Mouse (Mus musculus) hindbrain, embryonic 15.5 days (tissue): ENCODE data around the gene Eral1. TPM values are rescaled to one million over a fixed set of nuclear protein-coding genes. Genes with fewer than 3 reads are reported as not detected.

Source experiments
- ATAC-seq: fragments of 200-750 bp; cut with Nextera tagmentation; 2 replicates; pipeline ENCODE4 v1.8.0; 2017; ENCODE audit warnings: low read depth, moderate number of reproducible peaks, moderate TSS enrichment; ENCODE audit not compliant: low FRiP score
- H3K27ac ChIP-seq: fragments of 300-500 bp; sonication (generic); replicated peaks from 2 replicates; pipeline ENCODE4 v1.5.1; 2015; ENCODE audit warnings: mild to moderate bottlenecking, inconsistent platforms
- H3K27me3 ChIP-seq: fragments of 300-500 bp; sonication (generic); 2 replicates; pipeline ENCODE4 v1.6.1; 2015; ENCODE audit warnings: control low read depth, inconsistent platforms
- H3K36me3 ChIP-seq: fragments of 300-500 bp; sonication (generic); 2 replicates; pipeline ENCODE4 v1.6.1; 2015; ENCODE audit warnings: control low read depth, inconsistent platforms
- H3K4me1 ChIP-seq: fragments of 300-500 bp; sonication (generic); replicated peaks from 2 replicates; pipeline ENCODE4 v1.6.1; 2015; ENCODE audit warnings: control low read depth, inconsistent platforms
- H3K4me2 ChIP-seq: fragments of 300-500 bp; sonication (generic); 2 replicates; pipeline ENCODE4 v1.6.1; 2015; ENCODE audit warnings: moderate library complexity, mild to moderate bottlenecking, inconsistent platforms
- H3K4me3 ChIP-seq: fragments of 300-500 bp; sonication (generic); 2 replicates; pipeline ENCODE4 v1.5.1; 2015; ENCODE audit warnings: mild to moderate bottlenecking, inconsistent platforms
- H3K9ac ChIP-seq: fragments of 300-500 bp; sonication (generic); 2 replicates; pipeline ENCODE4 v1.6.1; 2015; ENCODE audit warnings: inconsistent platforms
- H3K9me3 ChIP-seq: fragments of 300-500 bp; sonication (generic); 2 replicates; pipeline ENCODE4 v1.6.1; 2016; ENCODE audit warnings: control low read depth, inconsistent platforms
- WGBS: fragments of 180-500 bp; shearing (Covaris S2); methylation state at CpG from one replicate; pipeline ENCODE4 v1.1.7; 2015; 5-methylcytosine and 5-hydroxymethylcytosine counted together
- polyA plus RNA-seq: library from polyadenylated mRNA; unstranded; fragments of >200 nt; fragmentation: Nextera tagmentation; extraction: Ambion mirVana; gene quantifications from 2 replicates; pipeline ENCODE4 v1.2.1, GENCODE M21; 2015

Gene Eral1
- 30.9 and 32.5 TPM in 2 replicates for polyA plus RNA-seq

DNA sequence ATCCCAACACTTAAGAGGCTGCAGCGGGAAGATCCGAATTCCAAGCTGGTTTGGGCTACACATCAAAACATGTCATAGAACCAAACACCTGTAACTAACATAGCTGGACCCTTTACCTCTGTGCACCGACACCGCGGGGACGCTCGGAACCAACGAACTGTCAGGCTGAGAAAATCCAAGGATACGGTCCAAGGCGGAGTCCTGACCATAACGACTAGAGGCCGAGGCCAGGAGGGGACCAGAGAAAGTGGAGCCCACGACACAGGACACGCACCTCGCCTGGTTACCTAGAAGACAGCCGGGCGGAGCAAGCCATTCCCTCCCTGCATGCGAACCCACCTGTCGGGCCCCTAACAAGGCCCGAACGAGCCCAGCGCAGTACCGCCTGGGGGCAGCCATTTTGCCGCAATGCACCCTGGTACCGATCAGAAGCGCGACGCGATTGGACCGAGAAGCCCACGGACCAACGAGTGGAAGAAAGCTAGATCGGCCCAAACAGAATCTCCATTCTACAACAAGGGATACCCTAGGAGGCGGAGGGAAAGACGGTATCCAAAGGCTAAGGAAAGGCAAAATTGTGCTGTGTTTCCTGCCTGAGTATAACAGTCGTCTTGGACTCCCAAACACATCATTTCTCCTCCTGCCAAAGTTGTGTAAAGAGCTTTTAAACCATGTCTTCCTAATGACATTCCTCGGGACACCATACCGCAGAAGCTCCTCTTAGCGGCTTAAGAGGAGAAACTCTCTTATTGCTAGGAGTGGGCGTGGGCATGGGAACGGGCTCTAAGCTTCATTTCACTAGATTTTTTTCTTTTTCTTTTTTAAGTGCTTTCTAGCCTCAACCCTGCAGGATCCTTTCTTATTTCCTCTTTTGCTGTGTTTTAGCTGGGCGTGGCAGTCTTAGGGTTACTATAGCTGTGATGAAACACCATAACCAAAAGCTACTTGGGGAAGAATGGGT, at the start of gene Eral1:
Gene Eral1, minus strand, starts transcription at position 423 of the 961 bp plus-strand sequence.
- Histone ChIP-seq H3K27ac (peak within 1 kb of the TSS; percentile 90), H3K9ac (peak within 1 kb of the TSS; percentile 77), H3K4me2 (peak within 1 kb of the TSS; percentile 76), H3K36me3 (peaks cover 12% of the 10 kb centered on the region), H3K27me3 (0 out of 2 replicates have a peak, but pooled peaks cover 2% of the 10 kb centered on the region), H3K4me3 (peak within 1 kb of the TSS; percentile 77), H3K9me3 (no peaks in the 10 kb centered on the region), H3K4me1 (peaks cover 15% of the 10 kb centered on the region)
- 1% methylated on average over 42 of the region's 42 CpGs for WGBS
- ATAC-seq, result peak; percentile 98

DNA sequence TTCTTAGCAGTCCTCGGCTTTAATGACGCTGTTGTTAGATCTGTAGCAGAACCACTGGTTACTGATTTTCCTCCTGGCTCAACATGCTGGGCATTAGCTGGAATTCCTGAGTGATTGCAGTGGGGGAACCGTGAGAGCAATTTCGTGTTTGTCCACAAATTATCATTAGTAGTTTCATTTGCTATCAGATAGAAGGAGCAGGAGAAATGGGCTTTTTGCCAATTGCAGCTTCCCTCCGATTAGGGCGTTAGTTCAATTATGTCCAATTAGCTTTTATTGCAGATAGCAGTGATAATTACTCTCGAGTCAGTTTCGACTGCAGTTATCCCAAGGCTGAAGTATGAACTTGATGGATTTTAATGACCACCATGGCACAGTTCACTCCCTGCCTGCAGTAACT, 49.3 kb upstream of the Eral1 start:
- WGBS, result 68% methylated on average over 8 of the region's 8 CpGs
- H3K9ac ChIP-seq, result no peak overlapping the region
- peaks cover 16% of the 10 kb centered on the region; the same call in 1 of the 2 replicates for H3K4me1 ChIP-seq
- no peak overlapping the region for H3K4me2 ChIP-seq
- 0 out of 2 replicates have a peak overlapping the region, but pooled peaks have one; percentile 28 for H3K27ac ChIP-seq
- no peaks in the 10 kb centered on the region for H3K36me3 ChIP-seq
- no peak for ATAC-seq
- H3K27me3 ChIP-seq, result no peaks in the 10 kb centered on the region
- no peaks in the 10 kb centered on the region for H3K9me3 ChIP-seq
- no peak overlapping the region for H3K4me3 ChIP-seq

DNA sequence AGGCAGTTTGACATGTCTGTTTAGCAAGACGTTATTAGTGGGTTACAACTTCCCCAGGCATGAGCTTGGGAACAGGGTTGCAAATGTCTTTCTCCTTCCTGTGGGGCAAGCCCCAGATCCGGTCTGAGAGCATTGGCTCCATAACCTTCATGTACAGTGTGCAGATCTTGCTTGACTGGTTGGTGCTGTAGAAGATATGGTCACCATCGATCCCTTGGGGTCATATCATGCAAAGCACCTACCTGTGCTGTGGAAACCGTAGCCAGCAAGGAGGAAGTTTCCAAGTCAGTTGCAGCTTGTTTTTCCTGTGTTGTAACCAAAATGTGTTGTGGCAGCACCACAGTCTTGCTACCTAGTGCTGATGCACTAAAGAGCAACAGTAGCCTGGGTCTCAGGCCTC, 46.6 kb upstream of the Eral1 start:
- Histone ChIP-seq H3K9me3 (no peaks in the 10 kb centered on the region), H3K36me3 (no peaks in the 10 kb centered on the region), H3K9ac (no peak overlapping the region), H3K27ac (no peak overlapping the region), H3K4me1 (peaks cover 16% of the 10 kb centered on the region; the same call in 1 of the 2 replicates), H3K27me3 (no peaks in the 10 kb centered on the region), H3K4me3 (no peak overlapping the region), H3K4me2 (no peak overlapping the region)
- WGBS, result 86% methylated on average over 4 of the region's 4 CpGs
- no peak for ATAC-seq

DNA sequence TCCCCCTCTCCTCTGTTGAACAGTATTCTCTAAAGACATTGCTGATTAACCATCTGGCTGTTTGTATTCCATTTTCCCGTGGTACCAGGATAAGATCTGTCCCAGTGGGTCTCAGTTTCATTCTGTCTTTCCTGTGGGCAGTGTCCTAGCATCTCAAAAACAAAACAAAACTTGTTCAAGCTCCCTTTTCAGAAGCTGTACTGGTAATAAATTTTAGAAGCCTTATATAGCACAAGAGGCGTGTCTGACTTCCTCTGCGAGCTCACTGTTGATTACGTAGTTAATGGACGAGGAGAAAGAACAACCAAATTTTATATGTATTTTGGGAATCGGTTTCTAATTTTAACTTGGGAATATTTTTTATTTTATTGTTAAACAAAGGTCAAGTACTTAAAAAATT, 45.5 kb upstream of the Eral1 start:
- Histone ChIP-seq H3K27me3 (no peaks in the 10 kb centered on the region), H3K4me3 (no peak overlapping the region), H3K4me2 (no peak overlapping the region), H3K9ac (no peak overlapping the region), H3K4me1 (peaks cover 22% of the 10 kb centered on the region), H3K36me3 (no peaks in the 10 kb centered on the region), H3K9me3 (no peaks in the 10 kb centered on the region), H3K27ac (no peak overlapping the region)
- no peak for ATAC-seq
- WGBS, result 68% methylated on average over 6 of the region's 6 CpGs

DNA sequence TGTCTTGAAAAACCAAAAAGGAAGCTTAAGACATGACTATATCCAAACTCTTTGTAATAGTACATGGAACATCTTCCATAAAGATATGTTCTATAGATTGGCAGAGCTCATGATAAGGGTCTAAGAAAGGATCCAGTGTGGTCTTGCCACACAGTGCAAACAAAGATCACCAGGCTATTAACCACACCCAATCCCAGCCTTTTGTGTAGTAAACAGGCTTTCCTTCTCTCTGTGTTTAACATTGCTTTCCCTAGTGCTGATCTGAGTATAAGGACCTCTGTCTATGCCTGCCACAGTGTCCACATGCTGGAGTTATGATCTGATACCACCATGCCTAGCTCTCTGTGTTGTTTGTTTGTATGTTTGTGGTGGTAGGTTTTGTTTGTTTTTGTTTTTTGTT, 43.6 kb upstream of the Eral1 start:
- H3K9ac ChIP-seq, result no peak overlapping the region
- H3K4me2 ChIP-seq, result no peak overlapping the region
- peaks cover 34% of the 10 kb centered on the region for H3K4me1 ChIP-seq
- H3K4me3 ChIP-seq, result no peak overlapping the region
- H3K36me3 ChIP-seq, result no peaks in the 10 kb centered on the region
- no peak overlapping the region for H3K27ac ChIP-seq
- no peak for ATAC-seq
- no peaks in the 10 kb centered on the region for H3K27me3 ChIP-seq
- H3K9me3 ChIP-seq, result no peaks in the 10 kb centered on the region

DNA sequence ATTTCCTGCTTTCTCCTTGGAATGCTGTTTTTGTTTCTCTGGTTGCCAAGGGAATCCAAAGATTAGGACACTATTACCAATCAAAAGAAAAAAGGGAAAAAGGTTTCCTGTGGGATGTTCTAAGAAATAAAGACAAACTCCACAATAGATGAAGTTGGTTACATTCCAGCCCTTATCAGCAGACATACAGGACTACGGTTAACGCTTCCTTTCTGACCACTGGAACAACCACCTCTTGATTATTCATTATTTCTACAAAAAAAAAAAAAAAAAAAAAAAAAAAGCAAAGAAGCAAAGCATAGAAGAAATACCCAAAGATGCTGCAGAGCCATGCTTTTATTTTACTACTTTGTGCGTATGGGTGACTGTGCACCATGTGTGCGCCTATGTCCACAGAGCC, 42.6 kb upstream of the Eral1 start:
- no peak overlapping the region for H3K4me2 ChIP-seq
- no peak overlapping the region for H3K4me3 ChIP-seq
- H3K27me3 ChIP-seq, result no peaks in the 10 kb centered on the region
- WGBS, result 92% methylated on average over 4 of the region's 4 CpGs
- no peak overlapping the region for H3K9ac ChIP-seq
- no peaks in the 10 kb centered on the region for H3K9me3 ChIP-seq
- no peak for ATAC-seq
- H3K4me1 ChIP-seq, result peaks cover 40% of the 10 kb centered on the region
- H3K27ac ChIP-seq, result no peak overlapping the region
- H3K36me3 ChIP-seq, result no peaks in the 10 kb centered on the region

DNA sequence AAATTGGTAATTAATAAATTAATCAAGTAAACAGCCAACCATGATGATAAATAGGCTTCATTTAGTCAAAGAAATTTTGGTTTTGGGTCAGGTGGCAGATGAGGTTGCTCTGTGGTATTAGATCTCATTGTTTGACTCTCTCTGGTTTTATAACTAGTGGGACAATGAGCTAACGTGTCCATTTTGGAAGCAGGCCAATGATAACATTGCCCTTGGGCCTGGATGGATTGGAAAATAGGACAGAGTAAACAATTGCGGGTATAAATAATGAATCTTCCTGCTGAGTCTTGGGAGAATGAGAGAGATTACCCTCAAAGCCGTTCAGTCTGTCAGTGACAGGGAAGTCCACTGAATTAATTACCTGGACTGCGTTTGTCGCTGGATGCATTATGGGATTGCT, 41.0 kb upstream of the Eral1 start:
- H3K36me3 ChIP-seq, result no peaks in the 10 kb centered on the region
- H3K27me3 ChIP-seq, result no peaks in the 10 kb centered on the region
- H3K27ac ChIP-seq, result 0 out of 2 replicates have a peak overlapping the region, but pooled peaks have one; percentile 20
- H3K9me3 ChIP-seq, result no peaks in the 10 kb centered on the region
- H3K4me2 ChIP-seq, result no peak overlapping the region
- peaks cover 54% of the 10 kb centered on the region for H3K4me1 ChIP-seq
- 22% methylated on average over 5 of the region's 5 CpGs for WGBS
- no peak for ATAC-seq
- no peak overlapping the region for H3K9ac ChIP-seq
- H3K4me3 ChIP-seq, result no peak overlapping the region

DNA sequence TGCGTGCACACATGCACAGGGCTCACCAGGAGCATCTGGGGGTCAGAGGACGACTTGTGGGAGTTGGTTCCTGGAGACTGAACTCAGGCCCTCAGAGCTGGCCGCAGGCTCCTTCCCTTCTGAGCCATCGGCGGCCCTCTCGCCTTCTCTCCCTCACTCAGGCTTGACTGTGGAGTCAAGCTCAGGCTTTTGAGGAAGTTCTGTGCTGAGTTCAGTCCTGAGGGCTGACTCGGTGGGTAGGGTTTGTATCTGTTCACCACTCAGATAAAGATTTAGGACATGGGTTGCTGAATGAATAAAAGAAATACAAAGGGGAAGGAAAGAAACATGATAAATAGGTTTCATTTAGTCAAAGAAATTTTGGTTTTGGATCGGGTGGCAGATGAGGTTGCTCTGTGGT, 39.7 kb upstream of the Eral1 start:
- H3K27me3 ChIP-seq, result no peaks in the 10 kb centered on the region
- H3K4me2 ChIP-seq, result no peak overlapping the region
- no peak for ATAC-seq
- H3K27ac ChIP-seq, result no peak overlapping the region
- H3K36me3 ChIP-seq, result no peaks in the 10 kb centered on the region
- H3K4me1 ChIP-seq, result peaks cover 52% of the 10 kb centered on the region
- H3K9me3 ChIP-seq, result no peaks in the 10 kb centered on the region
- no peak overlapping the region for H3K4me3 ChIP-seq
- WGBS, result 81% methylated on average over 8 of the region's 8 CpGs
- no peak overlapping the region for H3K9ac ChIP-seq

DNA sequence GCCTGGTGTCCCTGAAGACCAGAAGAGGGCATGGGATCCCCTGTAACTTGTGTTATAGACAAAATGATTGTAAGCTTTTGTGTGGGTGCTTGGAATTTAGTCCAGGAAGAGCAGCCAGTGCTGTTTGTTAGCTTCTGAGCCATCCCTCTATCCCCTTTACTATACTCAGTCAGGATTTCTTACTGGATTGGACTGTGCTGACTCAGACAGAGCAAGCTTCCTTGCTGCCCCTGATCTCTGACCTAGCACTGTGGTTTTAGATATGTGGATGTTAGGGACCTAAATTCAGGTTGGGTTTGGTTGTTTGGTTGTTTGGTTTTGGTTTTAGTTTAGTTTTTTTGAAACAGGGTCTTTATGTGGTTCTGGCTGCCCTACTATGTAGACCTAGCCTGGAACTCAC, 38.3 kb upstream of the Eral1 start:
- Histone ChIP-seq H3K36me3 (no peaks in the 10 kb centered on the region), H3K4me1 (peaks cover 65% of the 10 kb centered on the region), H3K9me3 (no peaks in the 10 kb centered on the region), H3K9ac (no peak overlapping the region), H3K27me3 (no peaks in the 10 kb centered on the region), H3K4me2 (no peak overlapping the region), H3K4me3 (no peak overlapping the region), H3K27ac (no peak overlapping the region)
- ATAC-seq, result no peak

DNA sequence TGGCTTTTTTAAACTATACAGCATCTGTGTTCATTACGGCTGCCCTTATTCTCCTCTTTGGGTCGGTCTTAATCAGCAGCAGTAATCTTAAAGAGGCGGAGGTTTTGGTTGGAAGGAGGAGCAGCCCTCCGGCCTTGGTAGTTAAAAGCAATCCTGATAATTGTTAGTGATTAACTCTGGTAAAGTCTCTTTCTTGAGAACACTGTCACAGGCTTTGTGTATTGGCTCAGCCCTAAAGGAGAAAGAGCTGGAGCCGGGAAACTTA, 35.9 kb upstream of the Eral1 start:
- 7% methylated on average over 5 of the region's 5 CpGs for WGBS
- peak overlapping the region; percentile 75 for H3K4me3 ChIP-seq
- no peaks in the 10 kb centered on the region for H3K27me3 ChIP-seq
- peak overlapping the region; percentile 91 for H3K27ac ChIP-seq
- peak overlapping the region; percentile 67 for H3K9ac ChIP-seq
- no peaks in the 10 kb centered on the region for H3K9me3 ChIP-seq
- no peaks in the 10 kb centered on the region for H3K36me3 ChIP-seq
- H3K4me1 ChIP-seq, result peaks cover 59% of the 10 kb centered on the region
- H3K4me2 ChIP-seq, result peak overlapping the region; percentile 79
- no peak for ATAC-seq

DNA sequence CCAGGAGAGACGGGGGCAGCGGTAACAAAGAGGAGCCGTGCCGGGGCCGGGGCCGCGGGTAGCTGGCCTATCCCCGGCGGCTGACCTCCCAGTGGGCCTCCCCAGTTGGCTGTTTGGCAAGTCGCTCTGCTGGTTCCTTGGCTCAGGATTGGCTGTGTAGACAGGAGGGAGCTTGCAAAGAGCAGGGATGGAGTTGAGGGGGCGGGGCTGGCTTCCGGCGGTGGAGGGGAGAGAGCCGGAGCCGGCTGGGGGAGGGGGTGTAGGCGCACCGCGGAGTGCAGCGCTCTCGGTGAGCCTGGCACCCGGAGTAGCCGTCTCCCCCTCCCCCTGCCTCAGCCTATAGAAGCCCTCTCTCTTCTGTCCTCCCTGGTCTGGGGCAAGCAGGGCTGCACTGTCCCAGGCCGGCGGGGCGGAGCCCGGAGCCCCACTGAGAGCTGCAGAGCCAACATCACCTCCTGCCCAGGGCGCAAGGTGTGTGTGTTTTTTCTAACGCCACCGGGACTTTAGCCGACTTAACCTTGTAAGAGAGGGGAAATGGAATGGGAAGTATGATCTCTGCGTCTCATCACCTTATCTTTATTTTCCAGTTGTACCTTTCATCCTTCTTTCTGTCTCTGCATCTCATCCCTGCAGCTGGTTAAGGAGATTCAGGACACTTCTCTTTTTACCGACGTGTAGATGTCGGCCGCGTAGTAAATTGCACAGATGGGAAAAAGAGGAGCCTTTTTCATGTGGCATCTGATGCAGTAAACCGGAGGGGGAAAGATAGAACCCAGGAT, 35.4 kb upstream of the Eral1 start:
- Histone ChIP-seq H3K4me2 (peak overlapping the region; percentile 79), H3K9ac (peak overlapping the region; percentile 67), H3K4me3 (peak overlapping the region; percentile 75), H3K27ac (peak overlapping the region; percentile 91), H3K9me3 (no peaks in the 10 kb centered on the region), H3K27me3 (no peaks in the 10 kb centered on the region), H3K4me1 (peaks cover 59% of the 10 kb centered on the region), H3K36me3 (no peaks in the 10 kb centered on the region)
- ATAC-seq, result peak; percentile 99
- under 1% methylated on average over 37 of the region's 37 CpGs for WGBS

DNA sequence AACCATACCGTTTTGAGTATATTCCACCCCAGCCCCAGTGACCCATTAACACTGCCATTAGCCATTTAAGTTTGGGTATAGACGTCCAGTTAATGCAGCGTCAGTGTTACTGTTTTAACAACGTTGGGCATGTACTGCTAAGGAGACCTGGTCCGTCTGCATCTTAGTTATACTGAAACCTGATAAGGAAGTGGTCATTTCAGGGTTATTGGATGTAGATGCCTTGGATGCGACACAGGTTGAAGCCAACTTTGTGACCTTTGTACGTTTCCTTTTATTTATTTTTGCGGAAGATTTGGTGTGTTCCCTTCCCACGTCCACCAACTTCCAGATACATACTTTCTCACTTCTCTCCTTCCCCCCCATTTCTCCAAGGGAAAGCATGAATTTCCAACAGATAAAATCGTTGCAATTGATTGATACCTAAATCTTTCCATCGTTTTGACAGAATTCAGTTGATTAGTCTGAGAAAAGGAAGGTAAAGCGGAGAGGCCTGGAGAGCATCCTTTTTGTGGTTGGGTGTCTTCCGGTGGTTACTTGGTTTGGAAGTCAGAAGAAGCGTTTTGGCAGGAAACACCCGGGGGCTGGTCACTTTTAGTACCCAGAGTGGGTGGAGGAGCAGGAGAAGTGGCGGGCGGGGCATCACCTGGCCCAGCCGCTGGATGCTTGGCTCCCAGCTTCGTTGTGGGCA, 34.6 kb upstream of the Eral1 start:
- WGBS, result 7% methylated on average over 19 of the region's 19 CpGs
- Histone ChIP-seq H3K4me2 (peak overlapping the region; percentile 79), H3K4me1 (peaks cover 53% of the 10 kb centered on the region)

More for the DNA sequence above, 34.6 kb upstream of the Eral1 start:
- ATAC-seq, result no peak
- H3K4me3 ChIP-seq, result peak overlapping the region; percentile 75
- H3K27me3 ChIP-seq, result no peaks in the 10 kb centered on the region
- no peaks in the 10 kb centered on the region for H3K36me3 ChIP-seq
- no peaks in the 10 kb centered on the region for H3K9me3 ChIP-seq
- H3K27ac ChIP-seq, result peak overlapping the region; percentile 91
- H3K9ac ChIP-seq, result peak overlapping the region; percentile 67
